Mouse (Mus musculus) forebrain, embryonic 15.5 days (tissue): ENCODE results near the gene Tap2. TPM values are rescaled to one million over a fixed set of nuclear protein-coding genes. Genes with fewer than 3 reads are reported as not detected.
A peak's percentile ranks its signal among the peaks of the same experiment; 100 is the strongest.

Experiments
- ATAC-seq: fragments of 200-750 bp; cut with Nextera tagmentation; replicated peaks from 2 replicates; pipeline ENCODE4 v1.8.0; 2017; ENCODE audit warnings: mild to moderate bottlenecking, moderate TSS enrichment, moderate library complexity
- H3K27ac ChIP-seq: fragments of 300-500 bp; sonication (generic); replicated peaks from 2 replicates; pipeline ENCODE4 v1.5.1; 2015; ENCODE audit warnings: mild to moderate bottlenecking, inconsistent platforms
- H3K27me3 ChIP-seq: fragments of 300-500 bp; sonication (generic); 2 replicates; pipeline ENCODE4 v1.6.1; 2015; ENCODE audit warnings: inconsistent platforms
- H3K36me3 ChIP-seq: fragments of 300-500 bp; sonication (generic); 2 replicates; pipeline ENCODE4 v1.6.1; 2015; ENCODE audit warnings: mild to moderate bottlenecking, inconsistent platforms
- H3K4me1 ChIP-seq: fragments of 300-500 bp; sonication (generic); 2 replicates; pipeline ENCODE4 v1.6.1; 2015; ENCODE audit warnings: inconsistent platforms
- H3K4me2 ChIP-seq: fragments of 300-500 bp; sonication (generic); replicated peaks from 2 replicates; pipeline ENCODE4 v1.6.1; 2015; ENCODE audit warnings: mild to moderate bottlenecking, inconsistent platforms
- H3K4me3 ChIP-seq: fragments of 300-500 bp; sonication (generic); 2 replicates; pipeline ENCODE4 v1.5.1; 2015; ENCODE audit warnings: mild to moderate bottlenecking, inconsistent platforms
- H3K9ac ChIP-seq: fragments of 300-500 bp; sonication (generic); replicated peaks from 2 replicates; pipeline ENCODE4 v1.6.1; 2015; ENCODE audit warnings: mild to moderate bottlenecking, inconsistent platforms
- H3K9me3 ChIP-seq: fragments of 300-500 bp; sonication (generic); 2 replicates; pipeline ENCODE4 v1.6.1; 2016; ENCODE audit warnings: inconsistent platforms
- WGBS: fragments of 180-500 bp; shearing (Covaris S2); methylation state at CpG from one replicate; pipeline ENCODE4 v1.1.7; 2015; ENCODE audit warnings: mixed read lengths; 5-methylcytosine and 5-hydroxymethylcytosine counted together
- polyA plus RNA-seq: library from polyadenylated mRNA; unstranded; fragments of >200 nt; fragmentation: Nextera tagmentation; extraction: Ambion mirVana; gene quantifications from 2 replicates; pipeline ENCODE4 v1.2.1, GENCODE M21; 2015

Gene Tap2
- 1.3 and 1.7 TPM in 2 replicates for polyA plus RNA-seq

- Histone ChIP-seq H3K9me3 (no peaks in the 10 kb centered on the region), H3K4me2 (peak within 1 kb of the TSS; percentile 77), H3K27ac (no peak within 1 kb of the TSS), H3K36me3 (no peaks in the 10 kb centered on the region), H3K4me1 (peaks cover 11% of the 10 kb centered on the region; the same call in 1 of the 2 replicates), H3K9ac (peak within 1 kb of the TSS; percentile 53), H3K27me3 (peaks cover 38% of the 10 kb centered on the region), H3K4me3 (peak within 1 kb of the TSS; percentile 62)
- WGBS, result 46% methylated on average over 5 of the region's 5 CpGs
- no peak for ATAC-seq
These were observed at the start of gene Tap2 for GRCm38 (mm10) chr17:34203444-34203843. TSS of gene Tap2 (plus strand) at chr17:34203527.

- H3K27ac ChIP-seq, result no peak overlapping the region
- H3K9ac ChIP-seq, result no peak overlapping the region
- no peak for ATAC-seq
- H3K4me1 ChIP-seq, result no peaks in the 10 kb centered on the region
- no peak overlapping the region for H3K4me3 ChIP-seq
- H3K27me3 ChIP-seq, result no peaks in the 10 kb centered on the region
- WGBS, result 64% methylated on average over 5 of the region's 5 CpGs
- H3K9me3 ChIP-seq, result no peaks in the 10 kb centered on the region
- no peaks in the 10 kb centered on the region for H3K36me3 ChIP-seq
- H3K4me2 ChIP-seq, result no peak overlapping the region
These were observed 47.8 kb upstream of the Tap2 start for GRCm38 (mm10) chr17:34155534-34155933.

GRCm38 (mm10) chr17:34164202-34164895 is 39.0 kb upstream of the Tap2 start:
- Histone ChIP-seq H3K4me1 (no peaks in the 10 kb centered on the region), H3K9ac (no peak overlapping the region), H3K27me3 (no peaks in the 10 kb centered on the region), H3K36me3 (no peaks in the 10 kb centered on the region), H3K27ac (no peak overlapping the region), H3K4me3 (no peak overlapping the region), H3K9me3 (no peaks in the 10 kb centered on the region), H3K4me2 (no peak overlapping the region)
- no peak for ATAC-seq
- 43% methylated on average over 9 of the region's 9 CpGs for WGBS

- H3K27ac ChIP-seq, result no peak overlapping the region
- H3K36me3 ChIP-seq, result no peaks in the 10 kb centered on the region
- no peaks in the 10 kb centered on the region for H3K27me3 ChIP-seq
- H3K4me3 ChIP-seq, result no peak overlapping the region
- WGBS, result 82% methylated on average over 6 of the region's 6 CpGs
- ATAC-seq, result no peak
- H3K9ac ChIP-seq, result no peak overlapping the region
- H3K4me1 ChIP-seq, result no peaks in the 10 kb centered on the region
- no peak overlapping the region for H3K4me2 ChIP-seq
- no peaks in the 10 kb centered on the region for H3K9me3 ChIP-seq
These were observed 38.1 kb upstream of the Tap2 start for GRCm38 (mm10) chr17:34165033-34165730.

GRCm38 (mm10) chr17:34169279-34169678 is 34.0 kb upstream of the Tap2 start:
- no peaks in the 10 kb centered on the region for H3K4me1 ChIP-seq
- no peak for ATAC-seq
- no peak overlapping the region for H3K27ac ChIP-seq
- WGBS, result 2% methylated on average over 2 of the region's 2 CpGs
- H3K36me3 ChIP-seq, result no peaks in the 10 kb centered on the region
- no peak overlapping the region for H3K9ac ChIP-seq
- H3K4me3 ChIP-seq, result no peak overlapping the region
- no peaks in the 10 kb centered on the region for H3K9me3 ChIP-seq
- no peaks in the 10 kb centered on the region for H3K27me3 ChIP-seq
- H3K4me2 ChIP-seq, result no peak overlapping the region

- H3K27me3 ChIP-seq, result no peaks in the 10 kb centered on the region
- H3K4me1 ChIP-seq, result no peaks in the 10 kb centered on the region
- no peak overlapping the region for H3K4me2 ChIP-seq
- no peaks in the 10 kb centered on the region for H3K9me3 ChIP-seq
- no peaks in the 10 kb centered on the region for H3K36me3 ChIP-seq
- no peak overlapping the region for H3K9ac ChIP-seq
- H3K4me3 ChIP-seq, result no peak overlapping the region
- no peak for ATAC-seq
- 31% methylated on average over 4 of the region's 4 CpGs for WGBS
- H3K27ac ChIP-seq, result no peak overlapping the region
These were observed 32.8 kb upstream of the Tap2 start for GRCm38 (mm10) chr17:34170487-34170876.

GRCm38 (mm10) chr17:34170877-34171498 is 32.3 kb upstream of the Tap2 start:
- H3K36me3 ChIP-seq, result no peaks in the 10 kb centered on the region
- no peaks in the 10 kb centered on the region for H3K4me1 ChIP-seq
- H3K27ac ChIP-seq, result no peak overlapping the region
- no peaks in the 10 kb centered on the region for H3K27me3 ChIP-seq
- no peak overlapping the region for H3K4me2 ChIP-seq
- no peak overlapping the region for H3K9ac ChIP-seq
- H3K4me3 ChIP-seq, result no peak overlapping the region
- no peaks in the 10 kb centered on the region for H3K9me3 ChIP-seq
- no peak for ATAC-seq
- 43% methylated on average over 13 of the region's 13 CpGs for WGBS

GRCm38 (mm10) chr17:34172528-34172927 is 30.8 kb upstream of the Tap2 start:
- no peak for ATAC-seq
- H3K27me3 ChIP-seq, result no peaks in the 10 kb centered on the region
- 93% methylated on average over 5 of the region's 5 CpGs for WGBS

GRCm38 (mm10) chr17:34174075-34174474 is 29.3 kb upstream of the Tap2 start:
- Histone ChIP-seq H3K4me1 (no peaks in the 10 kb centered on the region), H3K9me3 (0 out of 2 replicates have a peak, but pooled peaks cover 4% of the 10 kb centered on the region), H3K4me3 (no peak overlapping the region), H3K4me2 (no peak overlapping the region), H3K27me3 (no peaks in the 10 kb centered on the region), H3K36me3 (no peaks in the 10 kb centered on the region), H3K9ac (no peak overlapping the region), H3K27ac (no peak overlapping the region)
- no peak for ATAC-seq
- WGBS, result 71% methylated on average over 1 of the region's 1 CpGs

More at GRCm38 (mm10) chr17:34172528-34172927, 30.8 kb upstream of the Tap2 start:
- Histone ChIP-seq H3K9ac (no peak overlapping the region), H3K9me3 (0 out of 2 replicates have a peak, but pooled peaks cover 4% of the 10 kb centered on the region), H3K4me3 (no peak overlapping the region), H3K36me3 (no peaks in the 10 kb centered on the region), H3K4me2 (no peak overlapping the region), H3K27ac (no peak overlapping the region), H3K4me1 (no peaks in the 10 kb centered on the region)

- WGBS, result 74% methylated on average over 4 of the region's 4 CpGs
These were observed 26.1 kb upstream of the Tap2 start for GRCm38 (mm10) chr17:34177179-34177578.

GRCm38 (mm10) chr17:34179019-34179418 is 24.3 kb upstream of the Tap2 start:
- no peaks in the 10 kb centered on the region for H3K27me3 ChIP-seq
- no peaks in the 10 kb centered on the region for H3K36me3 ChIP-seq
- 71% methylated on average over 6 of the region's 6 CpGs for WGBS
- H3K9me3 ChIP-seq, result 0 out of 2 replicates have a peak, but pooled peaks cover 4% of the 10 kb centered on the region
- ATAC-seq, result no peak
- no peak overlapping the region for H3K27ac ChIP-seq
- no peaks in the 10 kb centered on the region for H3K4me1 ChIP-seq
- no peak overlapping the region for H3K9ac ChIP-seq
- no peak overlapping the region for H3K4me3 ChIP-seq
- H3K4me2 ChIP-seq, result no peak overlapping the region

More at GRCm38 (mm10) chr17:34177179-34177578, 26.1 kb upstream of the Tap2 start:
- Histone ChIP-seq H3K27me3 (no peaks in the 10 kb centered on the region), H3K9ac (no peak overlapping the region), H3K9me3 (0 out of 2 replicates have a peak, but pooled peaks cover 4% of the 10 kb centered on the region), H3K27ac (no peak overlapping the region), H3K4me2 (no peak overlapping the region), H3K36me3 (no peaks in the 10 kb centered on the region), H3K4me3 (no peak overlapping the region), H3K4me1 (no peaks in the 10 kb centered on the region)
- no peak for ATAC-seq
